Mouse (Mus musculus): ENCODE data around the gene Bmp10.
"Not testable (repeated sequence)": the region's sequence is repeated elsewhere in the genome, so short reads cannot be mapped to it uniquely, and the experiment has no call there.

Gene Bmp10

DNA sequence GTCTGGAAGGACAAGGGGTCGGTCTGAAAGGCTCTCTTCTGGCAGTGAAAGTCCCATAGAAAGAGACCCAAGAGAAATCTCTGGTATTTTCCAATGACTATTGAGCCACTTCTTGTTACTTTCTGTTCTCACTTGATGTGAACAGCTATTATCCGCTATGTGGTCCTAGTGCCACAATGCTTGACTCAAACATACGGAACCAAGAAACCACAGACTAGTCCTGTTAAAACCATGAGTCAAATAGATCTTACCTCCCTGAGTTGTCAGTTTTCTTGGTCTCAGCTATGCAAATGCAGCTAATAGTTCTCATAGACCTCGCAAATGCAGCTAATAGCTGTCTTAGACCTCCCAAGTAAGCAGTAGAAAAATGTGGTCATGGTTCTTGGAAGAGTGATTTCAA is 18.4 kb downstream of the Bmp10 start:
- no peak for DNase-seq (ENCODE audit: low spot score in 2 of 2)

DNA sequence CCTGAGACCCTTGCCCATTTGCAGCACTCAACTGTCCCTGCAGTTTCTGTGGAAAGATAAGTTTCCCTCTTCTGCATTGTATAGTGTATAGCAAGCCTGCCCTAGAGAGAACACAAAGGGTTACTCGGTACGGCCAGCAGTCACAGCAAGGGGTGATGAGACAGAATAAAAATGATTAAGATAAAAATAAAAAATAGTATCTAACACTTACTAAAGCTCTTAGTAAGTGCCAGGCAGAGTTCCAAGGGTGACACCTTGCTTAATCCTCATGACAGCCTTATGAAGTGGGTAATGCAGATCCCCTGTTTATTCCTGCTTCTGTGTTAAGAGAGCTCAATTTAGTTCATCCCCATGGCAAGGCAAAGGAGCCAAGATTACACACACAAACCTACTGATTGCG is 20.7 kb downstream of the Bmp10 start:
- DNase-seq (ENCODE audit: low spot score in 2 of 2): no peak

- DNase-seq (ENCODE audit: low spot score in 2 of 2): peak; percentile 40 to 50
These were observed 22.2 kb downstream of the Bmp10 start for GRCm38 (mm10) chr6:87451016-87451415.

DNA sequence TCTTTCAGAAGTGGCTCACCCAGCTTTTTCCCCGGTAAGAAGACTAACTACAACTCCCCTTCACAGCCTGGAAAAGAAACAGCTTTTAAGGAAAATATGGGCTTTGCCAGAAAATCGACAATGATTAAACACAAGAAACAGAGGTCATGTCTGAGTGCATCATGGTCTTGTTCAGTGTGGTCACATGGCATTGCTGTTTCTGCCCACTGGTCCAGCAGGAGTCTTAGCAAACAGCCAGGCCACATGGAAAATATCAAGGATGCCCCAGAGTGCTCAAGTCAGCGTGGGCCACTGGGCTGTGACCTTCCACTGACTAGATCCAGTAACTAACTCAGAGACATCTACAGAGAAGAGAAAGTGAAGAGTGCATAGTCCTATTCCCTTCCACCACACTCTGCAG is 23.0 kb downstream of the Bmp10 start:
- no peak for DNase-seq (ENCODE audit: low spot score in 2 of 2)

GRCm38 (mm10) chr6:87455507-87455906 is 26.7 kb downstream of the Bmp10 start:
- DNase-seq (ENCODE audit: low spot score in 2 of 2): no peak

DNA sequence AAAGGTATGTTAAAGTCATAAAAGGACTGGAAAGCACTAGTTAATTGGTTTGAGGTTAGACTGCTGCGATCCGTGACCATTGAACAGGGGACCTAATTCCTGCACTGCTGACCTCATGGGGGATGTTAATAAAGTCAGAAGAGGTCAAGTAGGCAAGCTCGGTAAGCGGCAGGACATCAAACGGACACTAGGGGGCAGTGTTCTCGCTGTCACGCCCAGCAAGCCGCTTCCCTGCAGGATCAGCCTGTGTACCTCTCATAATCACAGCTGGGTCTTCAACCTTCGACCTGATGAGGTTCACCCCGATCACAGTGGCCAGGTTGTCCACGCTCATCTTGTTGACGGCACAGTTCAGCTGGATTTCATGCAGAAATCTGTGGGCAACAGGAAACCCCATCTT is 37.4 kb downstream of the Bmp10 start:
- peak; percentile 55 to 57 for DNase-seq (ENCODE audit: low spot score in 2 of 2)

GRCm38 (mm10) chr6:87467373-87467772 is 38.6 kb downstream of the Bmp10 start:
- DNase-seq (ENCODE audit: low spot score in 2 of 2): no peak

GRCm38 (mm10) chr6:87468372-87468771 is 39.6 kb downstream of the Bmp10 start:
- DNase-seq (ENCODE audit: low spot score in 2 of 2): no peak

DNA sequence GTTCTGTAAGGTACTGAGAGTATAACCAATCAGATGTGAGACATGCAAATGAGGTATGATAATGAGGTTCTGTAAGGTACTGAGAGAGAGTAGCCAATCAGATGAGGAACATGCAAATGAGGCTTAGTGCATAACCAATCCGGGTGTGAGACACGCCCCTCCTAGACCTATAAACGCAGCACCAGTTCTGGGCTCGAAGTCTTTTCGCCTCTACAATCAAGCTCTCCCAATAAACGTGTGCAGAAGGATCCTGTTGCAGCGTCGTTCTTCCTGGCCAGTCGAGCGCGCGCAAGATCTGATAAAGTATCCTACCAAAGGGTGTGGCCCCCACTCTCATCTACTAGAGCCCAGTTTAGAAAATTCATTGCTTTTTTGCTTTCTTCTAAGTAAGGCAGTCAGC is 41.3 kb downstream of the Bmp10 start:
- DNase-seq (ENCODE audit: low spot score in 2 of 2): not testable (repeated sequence)

GRCm38 (mm10) chr6:87475223-87475622 is 46.4 kb downstream of the Bmp10 start:
- no peak for DNase-seq (ENCODE audit: low spot score in 2 of 2)

DNA sequence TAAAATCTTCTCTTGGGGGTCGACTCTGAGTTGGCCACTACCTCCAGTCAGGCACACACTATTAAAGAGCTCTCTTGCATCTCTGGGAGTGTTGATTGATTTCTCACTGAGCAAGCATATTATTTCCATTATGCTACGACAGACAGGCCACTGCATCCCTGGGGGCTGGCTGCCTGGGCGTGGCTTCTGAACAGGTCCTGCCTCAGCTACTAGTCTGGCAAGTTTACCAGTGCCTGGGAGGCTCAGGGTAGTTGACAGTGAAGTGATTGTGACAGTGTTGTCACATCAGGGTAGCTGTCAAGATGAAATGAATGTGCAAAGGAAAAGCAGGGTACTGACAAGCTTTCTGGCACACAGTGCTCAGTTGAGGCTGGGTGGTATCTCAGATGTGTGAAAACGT is 50.1 kb downstream of the Bmp10 start:
- DNase-seq (ENCODE audit: low spot score in 2 of 2): no peak

GRCm38 (mm10) chr6:87479291-87479999 is 50.7 kb downstream of the Bmp10 start:
- no peak for DNase-seq (ENCODE audit: low spot score in 2 of 2)

- no peak for DNase-seq (ENCODE audit: low spot score in 2 of 2)
These were observed 54.6 kb downstream of the Bmp10 start for GRCm38 (mm10) chr6:87483224-87483899.

DNA sequence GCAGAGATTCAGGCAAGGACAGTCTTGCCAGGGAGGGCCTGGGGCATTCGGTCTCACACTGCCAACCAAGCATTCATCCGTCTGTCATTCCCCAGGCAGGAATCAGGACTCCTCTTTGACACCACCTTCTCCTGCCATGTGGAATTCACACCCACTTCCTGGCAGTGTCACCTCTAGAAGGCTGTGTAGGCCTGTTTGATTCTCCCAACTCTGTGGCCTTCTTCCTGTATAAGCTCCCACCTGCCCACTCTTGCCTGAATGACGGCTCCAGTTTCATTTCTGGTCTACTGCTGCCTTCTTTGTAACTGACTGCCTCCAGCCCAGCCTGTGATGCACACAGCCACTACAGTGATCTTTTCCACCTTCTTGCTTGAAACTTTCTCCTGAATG is 55.1 kb downstream of the Bmp10 start:
- peak; percentile 22 to 25 for DNase-seq (ENCODE audit: low spot score in 2 of 2)

GRCm38 (mm10) chr6:87484806-87485205 is 56.0 kb downstream of the Bmp10 start:
- no peak for DNase-seq (ENCODE audit: low spot score in 2 of 2)

Data from right cerebral cortex, adult 2 months (tissue).